Mouse (Mus musculus) hindbrain, embryonic 12.5 days (tissue): Measurements from ENCODE around the gene Papss2. TPM values are rescaled to one million over a fixed set of nuclear protein-coding genes. Genes with fewer than 3 reads are reported as not detected.
"Not testable (repeated sequence)": the region's sequence is repeated elsewhere in the genome, so short reads cannot be mapped to it uniquely, and the experiment has no call there.

Experiments
- ATAC-seq: fragments of 200-750 bp; cut with Nextera tagmentation; 2 replicates; pipeline ENCODE4 v1.8.0; 2017; ENCODE audit warnings: moderate TSS enrichment; ENCODE audit not compliant: low FRiP score
- H3K27ac ChIP-seq: fragments of 300-500 bp; sonication (generic); 2 replicates; pipeline ENCODE4 v1.5.1; 2016; ENCODE audit warnings: mild to moderate bottlenecking
- H3K27me3 ChIP-seq: fragments of 300-500 bp; sonication (generic); 2 replicates; pipeline ENCODE4 v1.6.1; 2016; ENCODE audit warnings: mild to moderate bottlenecking
- H3K36me3 ChIP-seq: fragments of 300-500 bp; sonication (generic); 2 replicates; pipeline ENCODE4 v1.6.1; 2016; ENCODE audit warnings: mild to moderate bottlenecking
- H3K4me1 ChIP-seq: fragments of 300-500 bp; sonication (generic); 2 replicates; pipeline ENCODE4 v1.6.1; 2016
- H3K4me2 ChIP-seq: fragments of 300-500 bp; sonication (generic); replicated peaks from 2 replicates; pipeline ENCODE4 v1.6.1; 2016; ENCODE audit warnings: mild to moderate bottlenecking
- H3K4me3 ChIP-seq: fragments of 300-500 bp; sonication (generic); 2 replicates; pipeline ENCODE4 v1.5.1; 2016; ENCODE audit warnings: mild to moderate bottlenecking
- H3K9ac ChIP-seq: fragments of 300-500 bp; sonication (generic); 2 replicates; pipeline ENCODE4 v1.6.1; 2016; ENCODE audit warnings: mild to moderate bottlenecking, moderate library complexity
- H3K9me3 ChIP-seq: fragments of 300-500 bp; sonication (generic); replicated peaks from 2 replicates; pipeline ENCODE4 v1.6.1; 2016; ENCODE audit warnings: mild to moderate bottlenecking
- WGBS: fragments of 180-500 bp; shearing (Covaris S2); methylation state at CpG from one replicate; pipeline ENCODE4 v1.1.7; 2016; 5-methylcytosine and 5-hydroxymethylcytosine counted together
- polyA plus RNA-seq: library from polyadenylated mRNA; unstranded; fragments of >200 nt; fragmentation: Nextera tagmentation; extraction: Ambion mirVana; gene quantifications from 2 replicates; pipeline ENCODE4 v1.2.1, GENCODE M21; 2016

Gene Papss2
- polyA plus RNA-seq, 1 experiment from 2014 or later: 5.7 TPM

- peaks cover 8% of the 10 kb centered on the region for H3K4me1 ChIP-seq
- no peak overlapping the region for H3K27ac ChIP-seq
- no peaks in the 10 kb centered on the region for H3K27me3 ChIP-seq
- H3K9me3 ChIP-seq: no peaks in the 10 kb centered on the region
- no peak overlapping the region for H3K4me2 ChIP-seq
- 88% methylated on average over 5 of the region's 5 CpGs for WGBS
- no peak for ATAC-seq
- H3K36me3 ChIP-seq: no peaks in the 10 kb centered on the region
- H3K9ac ChIP-seq: no peak overlapping the region
- no peak overlapping the region for H3K4me3 ChIP-seq
Observed at GRCm38 (mm10) chr19:32651046-32651445, 55.5 kb downstream of the Papss2 start.

- WGBS: 85% methylated on average over 5 of the region's 5 CpGs
- Histone ChIP-seq H3K27me3 (no peaks in the 10 kb centered on the region), H3K27ac (no peak overlapping the region)
Observed at GRCm38 (mm10) chr19:32653122-32653521, 57.5 kb downstream of the Papss2 start.

GRCm38 (mm10) chr19:32653630-32654362 lies 58.2 kb downstream of the Papss2 start:
- 89% methylated on average over 7 of the region's 7 CpGs for WGBS
- ATAC-seq: no peak

More at GRCm38 (mm10) chr19:32653122-32653521, 57.5 kb downstream of the Papss2 start:
- H3K4me1 ChIP-seq: peaks cover 3% of the 10 kb centered on the region
- H3K9me3 ChIP-seq: no peaks in the 10 kb centered on the region
- H3K4me3 ChIP-seq: no peak overlapping the region
- H3K9ac ChIP-seq: no peak overlapping the region
- no peak for ATAC-seq
- H3K36me3 ChIP-seq: no peaks in the 10 kb centered on the region
- H3K4me2 ChIP-seq: no peak overlapping the region

GRCm38 (mm10) chr19:32659346-32659745 lies 63.8 kb downstream of the Papss2 start:
- 76% methylated on average over 5 of the region's 5 CpGs for WGBS
- no peak for ATAC-seq

More at GRCm38 (mm10) chr19:32653630-32654362, 58.2 kb downstream of the Papss2 start:
- no peak overlapping the region for H3K27ac ChIP-seq
- H3K4me2 ChIP-seq: no peak overlapping the region
- no peak overlapping the region for H3K9ac ChIP-seq
- no peak overlapping the region for H3K4me3 ChIP-seq
- H3K36me3 ChIP-seq: no peaks in the 10 kb centered on the region
- no peaks in the 10 kb centered on the region for H3K27me3 ChIP-seq
- H3K9me3 ChIP-seq: no peaks in the 10 kb centered on the region
- H3K4me1 ChIP-seq: no peaks in the 10 kb centered on the region

GRCm38 (mm10) chr19:32662936-32663335 lies 67.3 kb downstream of the Papss2 start:
- no peak overlapping the region for H3K4me2 ChIP-seq
- WGBS: 89% methylated on average over 6 of the region's 6 CpGs
- ATAC-seq: no peak
- no peaks in the 10 kb centered on the region for H3K4me1 ChIP-seq
- no peaks in the 10 kb centered on the region for H3K9me3 ChIP-seq
- no peaks in the 10 kb centered on the region for H3K27me3 ChIP-seq
- H3K9ac ChIP-seq: no peak overlapping the region
- H3K36me3 ChIP-seq: 0 out of 2 replicates have a peak, but pooled peaks cover 4% of the 10 kb centered on the region
- no peak overlapping the region for H3K4me3 ChIP-seq
- no peak overlapping the region for H3K27ac ChIP-seq

More at GRCm38 (mm10) chr19:32659346-32659745, 63.8 kb downstream of the Papss2 start:
- Histone ChIP-seq H3K4me2 (no peak overlapping the region), H3K36me3 (no peaks in the 10 kb centered on the region), H3K4me1 (no peaks in the 10 kb centered on the region), H3K9me3 (no peaks in the 10 kb centered on the region), H3K9ac (no peak overlapping the region), H3K27ac (no peak overlapping the region), H3K4me3 (no peak overlapping the region), H3K27me3 (no peaks in the 10 kb centered on the region)

- H3K36me3 ChIP-seq: 0 out of 2 replicates have a peak, but pooled peaks cover 4% of the 10 kb centered on the region
- H3K27me3 ChIP-seq: no peaks in the 10 kb centered on the region
- WGBS: 91% methylated on average over 8 of the region's 8 CpGs
- H3K9me3 ChIP-seq: no peaks in the 10 kb centered on the region
- no peak overlapping the region for H3K4me2 ChIP-seq
- H3K27ac ChIP-seq: no peak overlapping the region
- ATAC-seq: no peak
- H3K9ac ChIP-seq: no peak overlapping the region
- no peaks in the 10 kb centered on the region for H3K4me1 ChIP-seq
- H3K4me3 ChIP-seq: no peak overlapping the region
Observed at GRCm38 (mm10) chr19:32665243-32665642, 69.7 kb downstream of the Papss2 start.

GRCm38 (mm10) chr19:32667830-32668229 lies 72.2 kb downstream of the Papss2 start:
- not testable (repeated sequence) for H3K9me3 ChIP-seq, H3K4me1 ChIP-seq, H3K4me2 ChIP-seq, H3K4me3 ChIP-seq, H3K9ac ChIP-seq, H3K27me3 ChIP-seq, H3K27ac ChIP-seq, ATAC-seq
- WGBS: 100% methylated on average over 1 of the region's 1 CpGs
- H3K36me3 ChIP-seq: peaks cover 14% of the 10 kb centered on the region

GRCm38 (mm10) chr19:32675766-32676165 lies 80.2 kb downstream of the Papss2 start:
- no peak overlapping the region for H3K9ac ChIP-seq
- 94% methylated on average over 3 of the region's 3 CpGs for WGBS
- H3K27me3 ChIP-seq: no peaks in the 10 kb centered on the region
- no peak overlapping the region for H3K4me2 ChIP-seq
- H3K4me3 ChIP-seq: no peak overlapping the region
- ATAC-seq: no peak
- no peaks in the 10 kb centered on the region for H3K9me3 ChIP-seq
- no peak overlapping the region for H3K27ac ChIP-seq
- no peaks in the 10 kb centered on the region for H3K4me1 ChIP-seq
- peaks cover 35% of the 10 kb centered on the region for H3K36me3 ChIP-seq

GRCm38 (mm10) chr19:32680894-32681293 lies 85.3 kb downstream of the Papss2 start:
- Histone ChIP-seq H3K36me3 (peaks cover 35% of the 10 kb centered on the region), H3K4me1 (no peaks in the 10 kb centered on the region), H3K9me3 (no peaks in the 10 kb centered on the region), H3K27me3 (no peaks in the 10 kb centered on the region), H3K27ac (no peak overlapping the region), H3K4me3 (no peak overlapping the region), H3K4me2 (no peak overlapping the region), H3K9ac (no peak overlapping the region)
- 93% methylated on average over 2 of the region's 2 CpGs for WGBS
- no peak for ATAC-seq

GRCm38 (mm10) chr19:32683081-32683480 lies 87.5 kb downstream of the Papss2 start:
- Histone ChIP-seq H3K4me2 (no peak overlapping the region), H3K9ac (no peak overlapping the region), H3K4me3 (no peak overlapping the region), H3K4me1 (no peaks in the 10 kb centered on the region), H3K9me3 (no peaks in the 10 kb centered on the region), H3K27ac (no peak overlapping the region), H3K27me3 (no peaks in the 10 kb centered on the region), H3K36me3 (peaks cover 44% of the 10 kb centered on the region)
- ATAC-seq: no peak
- 93% methylated on average over 5 of the region's 5 CpGs for WGBS

- ATAC-seq: no peak
- Histone ChIP-seq H3K4me2 (no peak overlapping the region), H3K4me1 (no peaks in the 10 kb centered on the region), H3K36me3 (peaks cover 37% of the 10 kb centered on the region), H3K27ac (no peak overlapping the region), H3K9ac (no peak overlapping the region), H3K9me3 (no peaks in the 10 kb centered on the region), H3K4me3 (no peak overlapping the region), H3K27me3 (no peaks in the 10 kb centered on the region)
- 80% methylated on average over 5 of the region's 5 CpGs for WGBS
Observed at GRCm38 (mm10) chr19:32687721-32688120, 92.1 kb downstream of the Papss2 start.

GRCm38 (mm10) chr19:32688227-32688626 lies 92.6 kb downstream of the Papss2 start:
- not testable (repeated sequence) for H3K4me1 ChIP-seq, H3K9ac ChIP-seq, H3K4me2 ChIP-seq, H3K27ac ChIP-seq, H3K9me3 ChIP-seq, H3K4me3 ChIP-seq, H3K27me3 ChIP-seq, ATAC-seq
- WGBS: 95% methylated on average over 3 of the region's 3 CpGs
- peaks cover 37% of the 10 kb centered on the region for H3K36me3 ChIP-seq

- no peak for ATAC-seq
- Histone ChIP-seq H3K4me2 (no peak overlapping the region), H3K27ac (no peak overlapping the region), H3K36me3 (peaks cover 51% of the 10 kb centered on the region), H3K9ac (no peak overlapping the region), H3K9me3 (no peaks in the 10 kb centered on the region), H3K4me3 (no peak overlapping the region), H3K4me1 (no peaks in the 10 kb centered on the region), H3K27me3 (no peaks in the 10 kb centered on the region)
- WGBS: 87% methylated on average over 6 of the region's 6 CpGs
Observed at GRCm38 (mm10) chr19:32689724-32690123, 94.1 kb downstream of the Papss2 start.
